Mouse (Mus musculus): ENCODE measurements around the gene Gpx3. TPM values are rescaled to one million over a fixed set of nuclear protein-coding genes. Genes with fewer than 3 reads are reported as not detected.
A peak's percentile ranks its signal among the peaks of the same experiment; 100 is the strongest.
"Not testable (repeated sequence)": the region's sequence is repeated elsewhere in the genome, so short reads cannot be mapped to it uniquely, and the experiment has no call there.

Gpx3 gene
- polyA plus RNA-seq, 1 experiment from 2014 or later: 33.9 TPM

GRCm38 (mm10) chr11:54936035-54936770 lies 34.0 kb downstream of the Gpx3 start:
- Histone ChIP-seq H3K9me3 (no peaks in the 10 kb centered on the region), H3K4me2 (no peak overlapping the region), H3K27me3 (no peaks in the 10 kb centered on the region), H3K36me3 (replicated peaks) (0 out of 2 replicates have a peak, but pooled peaks cover 5% of the 10 kb centered on the region), H3K27ac (peak overlapping the region; percentile 50; the same call in 1 of the 2 replicates), H3K4me1 (peaks cover 9% of the 10 kb centered on the region), H3K4me3 (replicated peaks) (no peak overlapping the region), H3K9ac (no peak overlapping the region)
- 0 out of 2 replicates have a peak, but pooled peaks have one; percentile 23 for ATAC-seq (ENCODE audit: low FRiP score)
- WGBS: 37% methylated on average over 12 of the region's 12 CpGs

DNA sequence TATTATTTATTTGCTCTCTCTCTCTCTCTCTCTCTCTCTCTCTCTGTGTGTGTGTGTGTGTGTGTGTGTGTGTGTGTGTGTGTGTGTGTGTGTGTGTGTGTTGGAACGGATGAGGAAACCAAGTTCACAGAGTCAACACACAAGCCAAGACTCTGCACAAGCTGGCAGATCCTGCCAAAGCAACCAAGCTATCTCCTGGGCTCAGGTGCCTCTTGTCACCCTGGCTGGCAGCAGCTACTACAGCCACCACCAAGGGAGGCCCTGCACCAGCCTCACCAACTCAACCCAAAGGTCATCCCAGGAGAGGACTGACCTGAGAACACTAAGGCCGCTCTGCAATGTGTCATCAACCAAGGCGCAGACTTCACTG lies 34.5 kb downstream of the Gpx3 start:
- no peaks in the 10 kb centered on the region for H3K27me3 ChIP-seq
- no peak overlapping the region for H3K4me3 ChIP-seq (replicated peaks)
- H3K9ac ChIP-seq: no peak overlapping the region
- ATAC-seq (ENCODE audit: low FRiP score): no peak
- 0 out of 2 replicates have a peak, but pooled peaks cover 5% of the 10 kb centered on the region for H3K36me3 ChIP-seq (replicated peaks)
- WGBS: 84% methylated on average over 3 of the region's 3 CpGs
- H3K9me3 ChIP-seq: no peaks in the 10 kb centered on the region
- no peak overlapping the region for H3K4me2 ChIP-seq
- peaks cover 9% of the 10 kb centered on the region for H3K4me1 ChIP-seq
- H3K27ac ChIP-seq: no peak overlapping the region

DNA sequence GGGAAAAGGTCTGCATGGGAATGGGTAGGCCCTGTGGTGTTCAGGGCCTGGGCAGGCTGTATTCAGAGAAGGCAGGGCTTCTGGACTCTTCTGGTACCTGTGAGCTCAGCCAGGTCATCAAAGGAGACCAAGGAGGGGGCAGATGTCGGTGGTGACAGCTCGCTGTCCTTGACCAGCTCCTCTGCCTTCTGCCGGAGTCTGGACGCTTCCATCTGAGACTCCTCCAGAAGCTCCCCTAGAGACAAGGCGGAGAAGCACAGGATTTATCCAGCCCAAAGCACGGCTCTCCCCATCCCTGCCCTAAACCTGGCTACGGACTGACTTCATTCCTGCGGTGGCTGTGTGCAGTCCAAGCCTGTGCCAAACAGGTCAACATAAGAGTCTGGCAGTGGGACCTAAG lies 37.2 kb downstream of the Gpx3 start:
- no peak for ATAC-seq (ENCODE audit: low FRiP score)
- H3K9ac ChIP-seq: no peak overlapping the region
- no peaks in the 10 kb centered on the region for H3K9me3 ChIP-seq
- H3K36me3 ChIP-seq (replicated peaks): 0 out of 2 replicates have a peak, but pooled peaks cover 5% of the 10 kb centered on the region
- 84% methylated on average over 8 of the region's 8 CpGs for WGBS
- H3K27me3 ChIP-seq: no peaks in the 10 kb centered on the region
- no peak overlapping the region for H3K27ac ChIP-seq
- H3K4me2 ChIP-seq: no peak overlapping the region
- peaks cover 9% of the 10 kb centered on the region for H3K4me1 ChIP-seq
- H3K4me3 ChIP-seq (replicated peaks): no peak overlapping the region

GRCm38 (mm10) chr11:54940056-54940455 lies 37.8 kb downstream of the Gpx3 start:
- Histone ChIP-seq H3K9me3 (no peaks in the 10 kb centered on the region), H3K27me3 (no peaks in the 10 kb centered on the region), H3K4me3 (replicated peaks) (no peak overlapping the region), H3K9ac (no peak overlapping the region), H3K36me3 (replicated peaks) (0 out of 2 replicates have a peak, but pooled peaks cover 5% of the 10 kb centered on the region), H3K4me1 (peaks cover 9% of the 10 kb centered on the region), H3K27ac (no peak overlapping the region), H3K4me2 (no peak overlapping the region)
- WGBS: 79% methylated on average over 7 of the region's 7 CpGs
- ATAC-seq (ENCODE audit: low FRiP score): no peak

- Histone ChIP-seq H3K36me3 (replicated peaks) (no peaks in the 10 kb centered on the region), H3K9me3 (no peaks in the 10 kb centered on the region), H3K27ac (no peak overlapping the region), H3K4me3 (replicated peaks) (no peak overlapping the region), H3K27me3 (no peaks in the 10 kb centered on the region), H3K9ac (no peak overlapping the region), H3K4me1 (no peaks in the 10 kb centered on the region), H3K4me2 (no peak overlapping the region)
- 86% methylated on average over 3 of the region's 3 CpGs for WGBS
- no peak for ATAC-seq (ENCODE audit: low FRiP score)
These were observed 42.4 kb downstream of the Gpx3 start for GRCm38 (mm10) chr11:54944702-54945101.

DNA sequence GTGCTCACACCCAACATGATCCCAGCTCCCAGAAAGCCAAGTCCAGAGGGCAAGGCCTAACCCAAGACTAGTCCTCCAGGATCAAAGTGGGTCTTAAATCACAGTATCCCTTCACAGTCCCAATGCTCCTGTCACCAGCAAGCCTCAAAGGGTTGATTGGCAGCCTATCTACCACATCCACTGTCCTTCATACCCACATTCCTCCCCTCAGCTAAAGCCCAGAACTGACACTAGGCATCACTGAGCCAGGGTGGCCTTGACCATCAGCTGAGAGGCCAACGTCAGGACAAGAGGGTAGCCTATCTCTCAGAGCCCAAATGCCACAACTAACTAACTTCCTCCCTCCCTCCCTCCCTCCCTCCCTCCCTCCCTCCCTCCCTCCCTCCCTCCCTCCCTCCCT lies 47.5 kb downstream of the Gpx3 start:
- no peaks in the 10 kb centered on the region for H3K9me3 ChIP-seq
- WGBS: 100% methylated on average over 1 of the region's 1 CpGs
- peaks cover 11% of the 10 kb centered on the region for H3K4me1 ChIP-seq
- no peak overlapping the region for H3K4me3 ChIP-seq (replicated peaks)
- no peaks in the 10 kb centered on the region for H3K36me3 ChIP-seq (replicated peaks)
- H3K9ac ChIP-seq: no peak overlapping the region
- no peak overlapping the region for H3K4me2 ChIP-seq
- ATAC-seq (ENCODE audit: low FRiP score): no peak
- H3K27me3 ChIP-seq: no peaks in the 10 kb centered on the region
- no peak overlapping the region for H3K27ac ChIP-seq

DNA sequence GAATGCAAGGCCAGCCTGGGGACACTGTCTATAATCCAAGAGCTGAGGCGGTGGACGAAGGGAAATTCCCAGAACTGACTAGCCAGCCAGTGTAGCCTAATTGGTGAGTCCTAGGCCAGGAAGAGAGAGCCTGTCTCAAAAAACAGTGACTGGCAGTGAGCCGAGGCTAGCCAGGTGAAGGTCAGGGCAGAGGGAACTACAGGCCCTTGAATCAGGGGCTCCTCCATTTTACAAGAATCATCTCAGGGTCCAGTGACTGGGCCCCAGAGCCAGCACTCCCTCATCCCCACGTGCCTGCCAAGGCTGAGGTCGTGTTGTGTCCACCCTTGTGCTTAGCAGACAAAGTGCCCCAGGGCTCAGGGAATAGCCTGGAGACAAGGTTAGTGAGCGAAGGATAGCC lies 48.4 kb downstream of the Gpx3 start:
- Histone ChIP-seq H3K4me1 (peaks cover 15% of the 10 kb centered on the region), H3K36me3 (replicated peaks) (no peaks in the 10 kb centered on the region), H3K9ac (no peak overlapping the region), H3K9me3 (no peaks in the 10 kb centered on the region), H3K27ac (no peak overlapping the region), H3K27me3 (no peaks in the 10 kb centered on the region), H3K4me2 (no peak overlapping the region), H3K4me3 (replicated peaks) (no peak overlapping the region)
- no peak for ATAC-seq (ENCODE audit: low FRiP score)
- WGBS: 81% methylated on average over 6 of the region's 6 CpGs

DNA sequence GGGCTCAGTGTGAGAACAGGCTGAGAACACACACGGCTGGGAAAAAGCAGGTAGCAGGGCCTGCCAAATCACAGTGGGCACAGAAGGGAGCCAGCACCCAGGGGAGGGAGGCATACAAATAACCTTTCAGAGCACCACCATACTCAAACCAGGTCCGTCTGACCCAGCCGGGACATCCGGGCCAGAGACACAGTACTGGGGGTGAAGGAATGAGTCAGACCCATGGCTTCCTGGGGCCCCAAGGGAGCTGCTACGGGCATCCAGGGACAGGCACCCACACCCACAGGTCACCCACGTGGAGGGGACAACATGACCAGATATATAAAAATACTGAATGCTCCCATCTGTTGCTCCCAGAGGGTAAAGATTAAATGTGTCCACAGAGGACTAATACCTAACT lies 50.4 kb downstream of the Gpx3 start:
- 81% methylated on average over 6 of the region's 6 CpGs for WGBS
- Histone ChIP-seq H3K4me1 (peaks cover 15% of the 10 kb centered on the region), H3K36me3 (replicated peaks) (no peaks in the 10 kb centered on the region), H3K4me2 (no peak overlapping the region), H3K9me3 (no peaks in the 10 kb centered on the region), H3K4me3 (replicated peaks) (no peak overlapping the region), H3K27ac (no peak overlapping the region), H3K27me3 (no peaks in the 10 kb centered on the region), H3K9ac (no peak overlapping the region)
- ATAC-seq (ENCODE audit: low FRiP score): no peak

DNA sequence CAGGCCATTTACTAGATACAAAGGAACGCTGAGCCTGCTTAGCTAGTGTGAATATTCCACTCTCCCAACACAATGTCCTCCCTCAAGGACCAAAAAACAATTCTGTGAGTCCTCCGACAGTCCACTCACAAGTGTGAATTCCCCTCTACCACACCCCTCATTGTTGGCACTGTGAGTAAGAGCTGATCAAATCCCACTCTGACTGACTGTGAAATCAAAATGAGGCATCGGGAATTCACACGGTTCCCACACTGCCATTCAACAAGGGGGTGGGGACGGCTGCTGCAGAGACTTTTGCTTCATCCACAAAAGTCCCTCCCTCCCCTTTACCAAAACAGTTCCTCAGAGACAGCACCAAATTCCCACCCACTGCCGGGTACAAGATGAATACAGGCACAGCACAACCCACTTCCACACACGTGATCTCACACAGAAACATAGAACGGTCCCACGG lies 51.8 kb downstream of the Gpx3 start:
- H3K27ac ChIP-seq: no peak overlapping the region
- 31% methylated on average over 9 of the region's 9 CpGs for WGBS

DNA sequence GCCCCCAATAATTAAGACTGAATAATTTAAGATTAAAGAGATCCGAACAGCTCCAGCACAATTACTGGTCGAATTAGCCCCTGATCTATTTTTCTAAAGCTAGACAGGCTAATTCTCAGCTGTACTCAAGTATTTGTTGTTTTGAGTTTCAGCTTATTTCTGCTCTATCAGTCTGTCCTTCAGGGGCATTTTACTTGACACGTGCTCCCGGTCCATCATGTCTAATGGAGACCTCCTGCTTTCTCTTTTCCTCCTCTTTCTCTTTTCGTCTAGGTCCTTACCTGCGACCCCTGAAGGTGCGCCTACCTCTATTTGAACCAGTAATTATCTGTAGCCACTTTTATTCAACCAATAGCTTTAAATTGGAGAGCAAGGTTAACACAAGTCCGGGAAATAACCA lies 52.5 kb downstream of the Gpx3 start:
- ATAC-seq (ENCODE audit: low FRiP score): no peak
- 78% methylated on average over 8 of the region's 8 CpGs for WGBS
- Histone ChIP-seq H3K4me2 (no peak overlapping the region), H3K9ac (no peak overlapping the region), H3K27ac (no peak overlapping the region), H3K4me3 (replicated peaks) (no peak overlapping the region), H3K36me3 (replicated peaks) (no peaks in the 10 kb centered on the region), H3K27me3 (no peaks in the 10 kb centered on the region), H3K9me3 (no peaks in the 10 kb centered on the region), H3K4me1 (peaks cover 15% of the 10 kb centered on the region)

More for the DNA sequence above, 51.8 kb downstream of the Gpx3 start:
- H3K36me3 ChIP-seq (replicated peaks): no peaks in the 10 kb centered on the region
- H3K9me3 ChIP-seq: no peaks in the 10 kb centered on the region
- peaks cover 15% of the 10 kb centered on the region for H3K4me1 ChIP-seq
- no peak for ATAC-seq (ENCODE audit: low FRiP score)
- peak overlapping the region; percentile 13; the same call in 1 of the 2 replicates for H3K4me2 ChIP-seq
- H3K9ac ChIP-seq: no peak overlapping the region
- no peak overlapping the region for H3K4me3 ChIP-seq (replicated peaks)
- H3K27me3 ChIP-seq: no peaks in the 10 kb centered on the region

GRCm38 (mm10) chr11:54955400-54955734 lies 53.1 kb downstream of the Gpx3 start:
- H3K36me3 ChIP-seq (replicated peaks); H3K27me3 ChIP-seq; H3K9me3 ChIP-seq; H3K27ac ChIP-seq; ATAC-seq (ENCODE audit: low FRiP score): not testable (repeated sequence)
- 44% methylated on average over 10 of the region's 10 CpGs for WGBS
- H3K9ac ChIP-seq: peak overlapping the region; percentile 73; the same call in 1 of the 2 replicates
- H3K4me3 ChIP-seq (replicated peaks): peak overlapping the region; percentile 91
- peaks cover 15% of the 10 kb centered on the region for H3K4me1 ChIP-seq
- H3K4me2 ChIP-seq: peak overlapping the region; percentile 68

DNA sequence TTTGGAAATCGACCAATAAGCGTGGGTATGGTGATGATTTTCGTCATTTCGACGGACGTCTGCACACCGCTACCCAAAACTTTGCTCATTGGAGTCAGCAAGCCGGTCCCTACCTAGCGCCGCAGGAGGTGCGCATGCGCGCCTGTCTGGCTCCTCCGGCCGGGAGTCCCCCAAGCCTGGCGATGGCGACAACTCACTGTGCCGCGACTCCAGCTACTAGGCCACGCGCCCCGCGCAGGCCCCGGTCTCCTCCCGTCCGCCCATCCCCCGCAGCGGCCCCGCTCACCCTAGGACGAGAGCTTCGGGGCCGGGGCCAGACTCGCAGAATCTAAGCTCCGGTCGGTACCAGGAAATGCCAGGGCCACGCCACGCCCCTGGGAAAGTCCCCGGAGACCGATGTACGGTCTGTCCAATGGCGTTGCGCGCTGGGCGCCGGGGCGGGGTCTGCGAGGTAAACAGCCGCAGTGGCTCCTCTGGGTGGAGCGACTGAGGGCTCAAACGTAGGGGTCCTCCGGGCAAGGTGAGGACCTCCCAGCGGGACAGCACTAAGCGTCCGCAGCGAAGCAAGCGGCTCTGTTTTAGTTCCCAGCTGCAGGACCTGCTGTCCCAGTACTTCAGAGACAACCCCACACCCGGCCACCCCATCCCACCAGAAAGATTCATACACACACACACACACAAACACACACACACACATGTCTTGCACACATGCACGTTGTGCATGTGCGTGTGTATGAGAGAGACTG lies 53.7 kb downstream of the Gpx3 start:
- peak; percentile 99 for ATAC-seq (ENCODE audit: low FRiP score)
- peak overlapping the region; percentile 91 for H3K27ac ChIP-seq
- H3K4me1 ChIP-seq: peaks cover 15% of the 10 kb centered on the region
- under 1% methylated on average over 58 of the region's 59 CpGs for WGBS
- no peaks in the 10 kb centered on the region for H3K27me3 ChIP-seq
- H3K36me3 ChIP-seq (replicated peaks): no peaks in the 10 kb centered on the region
- H3K4me2 ChIP-seq: peak overlapping the region; percentile 68
- H3K9me3 ChIP-seq: no peaks in the 10 kb centered on the region
- H3K4me3 ChIP-seq (replicated peaks): peak overlapping the region; percentile 91
- H3K9ac ChIP-seq: peak overlapping the region; percentile 73

Measured in forebrain, embryonic 12.5 days (tissue).